Mouse (Mus musculus) forebrain, embryonic 14.5 days (tissue): ENCODE results near the gene Ell. TPM values are rescaled to one million over a fixed set of nuclear protein-coding genes. Genes with fewer than 3 reads are reported as not detected.
A peak's percentile ranks its signal among the peaks of the same experiment; 100 is the strongest.

ENCODE experiments used
- ATAC-seq: fragments of 200-750 bp; cut with Nextera tagmentation; 2 replicates; pipeline ENCODE4 v1.8.0; 2017; ENCODE audit warnings: mild to moderate bottlenecking, moderate library complexity
- DNase-seq: peaks from one replicate; pipeline ENCODE4 v3.0.0-alpha.2; 2015; ENCODE audit warnings: low spot score
- H3K27ac ChIP-seq: fragments of 300-500 bp; sonication (generic); 2 replicates; pipeline ENCODE4 v1.5.1; 2014; ENCODE audit warnings: low read depth, mild to moderate bottlenecking, control low read depth, low read length, moderate library complexity
- H3K27me3 ChIP-seq: fragments of 300-500 bp; sonication (generic); replicated peaks from 2 replicates; pipeline ENCODE4 v1.6.1; 2014; ENCODE audit warnings: low read length, control low read depth, mixed read lengths; ENCODE audit not compliant: control insufficient read depth, insufficient read depth
- H3K36me3 ChIP-seq: fragments of 300-500 bp; sonication (generic); 2 replicates; pipeline ENCODE4 v1.6.1; 2014; ENCODE audit warnings: low read length, control low read depth; ENCODE audit not compliant: control insufficient read depth, insufficient read depth
- H3K4me1 ChIP-seq: fragments of 300-500 bp; sonication (generic); 2 replicates; pipeline ENCODE4 v1.6.1; 2014; ENCODE audit warnings: antibody characterized with exemption, low read length, control low read depth; ENCODE audit not compliant: control insufficient read depth, insufficient read depth
- H3K4me2 ChIP-seq: fragments of 300-500 bp; sonication (generic); 2 replicates; pipeline ENCODE4 v1.6.1; 2014; ENCODE audit warnings: mild to moderate bottlenecking, control low read depth, low read length
- H3K4me3 ChIP-seq: fragments of 300-500 bp; sonication (generic); 2 replicates; pipeline ENCODE4 v1.5.1; 2014; ENCODE audit warnings: low read depth, low read length, control low read depth
- H3K9ac ChIP-seq: fragments of 300-500 bp; sonication (generic); 2 replicates; pipeline ENCODE4 v1.6.1; 2014; ENCODE audit warnings: mild to moderate bottlenecking, low read length, control low read depth, moderate library complexity
- H3K9me3 ChIP-seq: fragments of 300-500 bp; sonication (generic); replicated peaks from 2 replicates; pipeline ENCODE4 v1.6.1; 2016; ENCODE audit warnings: low read length, control low read depth, mixed read lengths; ENCODE audit not compliant: control insufficient read depth
- WGBS: fragments of 180-500 bp; shearing (Covaris S2); extraction: QIAGEN DNeasy Blood & Tissue Kit; methylation state at CpG from one replicate; pipeline ENCODE4 v1.1.7; 2014; 5-methylcytosine and 5-hydroxymethylcytosine counted together
- polyA plus RNA-seq: library from polyadenylated mRNA; unstranded; fragments of >200 nt; fragmentation: Nextera tagmentation; extraction: Ambion mirVana; gene quantifications from 2 replicates; pipeline ENCODE4 v1.2.1, GENCODE M21; 2014

Gene Ell
- polyA plus RNA-seq, 1 experiment from 2014 or later, result 15.1 TPM

DNA sequence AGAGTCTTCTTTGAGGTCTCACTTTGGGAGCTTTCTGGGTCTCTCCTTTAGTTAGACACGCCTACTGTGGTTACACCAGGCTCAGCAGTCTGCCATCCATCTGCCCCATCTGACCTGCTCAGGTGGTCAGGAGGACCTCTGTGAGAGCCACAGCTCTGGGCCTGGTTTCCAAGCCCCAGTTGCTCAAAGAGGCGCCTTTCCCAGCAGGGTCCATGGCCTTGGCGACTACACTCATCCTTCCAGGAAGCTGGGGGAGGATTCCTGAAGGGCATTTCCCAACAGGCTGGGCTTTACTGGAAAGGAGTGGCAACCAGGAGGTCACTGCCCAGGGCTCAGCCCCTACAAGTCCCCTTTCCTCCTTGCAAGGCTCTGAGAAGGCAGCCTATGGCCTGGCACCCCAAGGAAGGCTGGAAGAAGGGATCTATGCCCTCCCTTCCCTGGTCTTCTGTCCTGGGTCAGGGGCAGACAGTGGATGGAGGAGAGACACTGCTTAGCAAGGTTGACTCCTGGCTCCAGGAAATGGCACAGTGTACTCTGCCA is 25.5 kb downstream of the Ell start:
- Histone ChIP-seq H3K27ac (no peak overlapping the region), H3K4me1 (no peaks in the 10 kb centered on the region), H3K4me2 (no peak overlapping the region), H3K36me3 (no peaks in the 10 kb centered on the region), H3K4me3 (no peak overlapping the region), H3K27me3 (no peaks in the 10 kb centered on the region), H3K9ac (no peak overlapping the region), H3K9me3 (no peaks in the 10 kb centered on the region)
- ATAC-seq (no peak), DNase-seq (no peak)
- WGBS, result 77% methylated on average over 3 of the region's 3 CpGs

DNA sequence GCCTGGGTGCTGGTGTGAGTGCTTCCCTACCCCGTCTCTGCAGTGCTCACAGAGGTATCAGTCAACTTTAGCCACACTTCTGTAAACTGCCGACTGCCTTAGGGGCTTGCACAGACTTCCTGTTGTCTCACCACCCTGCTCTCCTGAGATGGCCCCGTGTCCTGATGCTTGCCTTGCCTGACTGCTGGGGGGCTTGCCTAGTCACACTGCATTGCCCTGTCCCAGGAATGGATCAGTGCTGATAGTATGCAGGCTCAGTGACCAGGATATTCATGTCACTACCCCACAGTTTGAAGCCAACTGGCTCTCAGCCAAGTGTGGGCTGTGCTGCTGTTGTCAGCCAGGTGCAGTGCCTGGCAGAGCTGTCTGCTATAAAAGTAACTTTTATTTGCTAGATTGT is 26.3 kb downstream of the Ell start:
- Histone ChIP-seq H3K9ac (no peak overlapping the region), H3K4me1 (no peaks in the 10 kb centered on the region), H3K36me3 (no peaks in the 10 kb centered on the region), H3K4me3 (no peak overlapping the region), H3K9me3 (no peaks in the 10 kb centered on the region), H3K4me2 (no peak overlapping the region), H3K27me3 (no peaks in the 10 kb centered on the region), H3K27ac (no peak overlapping the region)
- no peak for ATAC-seq
- peak; percentile 17 for DNase-seq
- WGBS, result 76% methylated on average over 3 of the region's 3 CpGs

DNA sequence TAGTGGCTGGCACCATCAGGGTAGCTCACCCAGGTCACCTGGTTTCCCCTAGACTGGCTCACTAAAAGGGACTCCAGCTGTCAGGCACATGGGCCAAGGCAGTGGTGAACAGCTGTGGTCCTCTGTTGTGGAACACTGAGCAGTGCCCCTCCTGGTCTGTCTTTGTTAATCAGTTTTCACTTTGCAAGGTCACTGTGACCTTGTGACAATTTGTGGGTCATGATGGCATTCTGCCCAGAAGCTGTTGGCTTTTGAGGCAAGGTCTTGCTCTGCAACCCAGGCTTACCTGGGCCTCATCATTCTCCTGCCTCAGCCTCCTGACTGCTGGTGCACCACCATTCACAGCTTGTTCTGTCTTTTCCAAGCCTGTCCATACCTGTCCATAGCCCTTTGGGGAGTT is 31.1 kb downstream of the Ell start:
- Histone ChIP-seq H3K4me3 (no peak overlapping the region), H3K4me1 (no peaks in the 10 kb centered on the region), H3K9ac (no peak overlapping the region), H3K27ac (no peak overlapping the region), H3K27me3 (no peaks in the 10 kb centered on the region), H3K9me3 (no peaks in the 10 kb centered on the region), H3K36me3 (0 out of 2 replicates have a peak, but pooled peaks cover 6% of the 10 kb centered on the region), H3K4me2 (no peak overlapping the region)
- DNase-seq (no peak), ATAC-seq (no peak)

DNA sequence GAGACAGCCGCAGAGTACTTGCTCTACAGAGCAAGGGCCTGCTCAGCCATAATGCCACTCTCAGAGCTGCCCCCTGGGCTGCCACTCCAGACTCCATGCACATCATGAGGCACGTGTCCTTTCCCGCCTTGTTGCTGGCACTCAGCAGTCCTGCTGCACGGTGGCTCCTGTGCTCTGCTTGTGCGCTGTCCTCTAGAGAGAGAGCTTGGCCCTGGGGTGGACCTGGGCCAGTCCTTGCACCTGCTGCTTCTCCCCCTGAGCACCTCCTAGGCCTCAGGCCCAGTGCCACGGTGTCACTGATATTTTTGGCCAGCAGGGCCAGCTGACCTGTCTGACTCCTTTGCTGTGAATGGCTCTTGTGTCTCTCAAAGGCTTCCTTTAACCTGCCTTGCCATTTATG is 31.7 kb downstream of the Ell start:
- H3K4me1 ChIP-seq, result no peaks in the 10 kb centered on the region
- DNase-seq (no peak), ATAC-seq (no peak)
- H3K27ac ChIP-seq, result no peak overlapping the region
- WGBS, result 78% methylated on average over 6 of the region's 6 CpGs
- H3K9ac ChIP-seq, result no peak overlapping the region
- H3K27me3 ChIP-seq, result no peaks in the 10 kb centered on the region
- no peak overlapping the region for H3K4me2 ChIP-seq
- no peak overlapping the region for H3K4me3 ChIP-seq
- H3K9me3 ChIP-seq, result no peaks in the 10 kb centered on the region
- 0 out of 2 replicates have a peak, but pooled peaks cover 7% of the 10 kb centered on the region for H3K36me3 ChIP-seq

DNA sequence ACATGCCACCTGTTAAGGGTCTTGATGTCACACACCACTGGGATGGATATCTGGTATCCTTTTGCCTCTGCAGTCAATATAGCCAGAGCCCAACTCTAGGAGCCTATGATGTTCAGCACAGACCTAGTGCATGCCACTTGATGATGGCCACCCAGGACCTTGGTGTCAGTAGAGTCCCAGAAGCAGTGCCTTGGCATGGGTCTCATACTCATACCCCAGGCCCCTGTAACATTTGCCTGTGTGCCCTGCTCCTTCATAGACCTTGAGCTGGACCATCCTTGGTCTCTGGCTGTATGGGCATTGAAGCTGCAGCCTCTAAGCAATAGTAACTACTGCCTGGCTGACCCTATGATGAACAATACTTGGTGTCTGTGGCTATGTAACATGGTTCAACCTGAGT is 35.0 kb downstream of the Ell start:
- DNase-seq (no peak), ATAC-seq (no peak)
- H3K27me3 ChIP-seq, result no peaks in the 10 kb centered on the region

DNA sequence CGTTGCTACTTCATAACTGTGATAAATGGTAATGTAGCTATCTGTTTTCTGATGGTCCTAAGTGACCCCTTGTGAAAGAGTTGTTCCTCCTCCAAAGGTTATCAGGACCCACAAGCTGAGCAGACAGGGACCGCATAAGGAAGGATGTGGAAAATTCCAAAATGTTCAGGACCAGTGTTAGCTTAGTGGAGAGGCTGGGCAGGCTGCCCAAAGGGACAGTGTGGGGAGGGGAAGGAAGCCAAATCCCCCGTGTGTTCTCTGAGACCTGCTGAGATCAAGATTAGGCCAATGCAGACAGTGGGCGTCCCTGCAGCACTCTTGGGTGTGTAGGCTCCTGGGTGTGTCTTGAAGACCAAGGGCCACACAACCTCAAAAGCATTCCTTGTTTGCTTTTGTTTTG is 35.7 kb downstream of the Ell start:
- no peak for DNase-seq
- H3K4me1 ChIP-seq, result no peaks in the 10 kb centered on the region
- no peak overlapping the region for H3K4me2 ChIP-seq
- WGBS, result 87% methylated on average over 4 of the region's 4 CpGs
- H3K27ac ChIP-seq, result no peak overlapping the region
- H3K9ac ChIP-seq, result no peak overlapping the region
- no peaks in the 10 kb centered on the region for H3K9me3 ChIP-seq
- H3K27me3 ChIP-seq, result no peaks in the 10 kb centered on the region
- H3K36me3 ChIP-seq, result peaks cover 17% of the 10 kb centered on the region
- no peak overlapping the region for H3K4me3 ChIP-seq
- no peak for ATAC-seq

More for the DNA sequence above, 35.0 kb downstream of the Ell start:
- Histone ChIP-seq H3K4me1 (no peaks in the 10 kb centered on the region), H3K9ac (no peak overlapping the region), H3K4me2 (no peak overlapping the region), H3K36me3 (peaks cover 15% of the 10 kb centered on the region), H3K27ac (no peak overlapping the region), H3K9me3 (no peaks in the 10 kb centered on the region), H3K4me3 (no peak overlapping the region)

DNA sequence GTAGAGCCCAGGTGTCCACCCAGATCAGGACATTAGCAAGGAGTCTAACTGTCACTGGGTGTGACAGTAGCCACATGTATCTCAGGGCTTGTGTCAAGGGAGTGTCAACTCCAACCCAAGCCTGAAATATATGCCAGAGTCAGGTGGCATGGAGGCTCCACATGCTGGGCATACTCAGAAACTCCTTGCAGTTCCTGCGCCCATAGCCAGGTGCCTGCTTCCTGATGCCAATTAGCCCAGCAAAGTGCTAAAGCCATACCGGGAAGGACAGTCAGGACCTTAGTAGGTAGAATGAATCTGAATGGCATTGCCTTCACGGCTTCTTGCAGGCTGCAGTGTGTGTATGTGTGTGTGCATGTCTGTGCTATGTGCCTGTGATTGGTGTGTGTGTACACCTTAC is 38.0 kb downstream of the Ell start:
- Histone ChIP-seq H3K9me3 (no peaks in the 10 kb centered on the region), H3K9ac (no peak overlapping the region), H3K4me2 (no peak overlapping the region), H3K4me3 (no peak overlapping the region), H3K4me1 (no peaks in the 10 kb centered on the region), H3K27ac (no peak overlapping the region), H3K27me3 (no peaks in the 10 kb centered on the region), H3K36me3 (peaks cover 40% of the 10 kb centered on the region)
- DNase-seq (no peak), ATAC-seq (no peak)
- 95% methylated on average over 3 of the region's 3 CpGs for WGBS

- no peak overlapping the region for H3K4me3 ChIP-seq
- no peak for ATAC-seq
- H3K36me3 ChIP-seq, result peaks cover 85% of the 10 kb centered on the region
- no peak overlapping the region for H3K27ac ChIP-seq
- no peak for DNase-seq
- H3K4me2 ChIP-seq, result no peak overlapping the region
- H3K27me3 ChIP-seq, result no peaks in the 10 kb centered on the region
- H3K9me3 ChIP-seq, result no peaks in the 10 kb centered on the region
- H3K4me1 ChIP-seq, result no peaks in the 10 kb centered on the region
- WGBS, result 86% methylated on average over 18 of the region's 18 CpGs
- H3K9ac ChIP-seq, result no peak overlapping the region
These were observed 44.5 kb downstream of the Ell start for GRCm38 (mm10) chr8:70583476-70584387.

DNA sequence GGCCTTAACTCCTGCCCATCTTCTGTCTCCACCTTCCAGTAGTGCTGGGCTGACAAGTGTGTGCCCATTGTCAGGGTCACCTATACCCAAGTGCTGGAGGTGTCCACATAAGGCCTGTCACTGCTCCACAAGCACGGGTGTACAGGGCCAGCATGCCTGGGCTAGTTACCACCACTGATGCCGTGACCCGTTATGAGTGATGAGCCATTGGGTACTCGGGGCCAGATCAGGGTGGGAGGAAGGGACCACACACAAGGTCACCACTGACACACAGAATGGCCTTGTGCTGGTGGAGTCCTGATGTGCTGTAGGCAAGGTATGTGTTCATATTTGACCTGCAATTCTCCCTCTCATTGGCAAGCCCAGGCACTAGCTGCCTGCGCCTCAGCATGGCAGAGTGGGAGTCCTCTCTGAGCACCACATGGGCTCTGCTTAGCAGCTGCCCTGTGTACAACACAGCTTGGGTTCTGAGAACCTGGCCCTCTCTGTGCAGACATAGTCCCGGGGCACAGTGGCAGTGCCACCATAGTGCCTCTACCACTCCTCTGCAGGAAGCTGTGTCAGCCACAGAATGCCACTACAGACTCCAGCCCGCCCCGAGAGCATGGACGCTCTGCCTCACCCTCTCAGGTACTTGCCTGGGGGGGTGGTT is 45.5 kb downstream of the Ell start:
- DNase-seq (no peak), ATAC-seq (peak; percentile 13; the same call in 1 of the 2 replicates)
- WGBS, result 92% methylated on average over 9 of the region's 9 CpGs
- Histone ChIP-seq H3K9ac (no peak overlapping the region), H3K4me2 (no peak overlapping the region), H3K27ac (no peak overlapping the region), H3K4me1 (no peaks in the 10 kb centered on the region), H3K36me3 (peaks cover 89% of the 10 kb centered on the region), H3K9me3 (no peaks in the 10 kb centered on the region), H3K4me3 (no peak overlapping the region), H3K27me3 (no peaks in the 10 kb centered on the region)
